Mouse (Mus musculus) midbrain, postnatal 0 days (tissue): ENCODE results near the gene Arhgef39. TPM values are rescaled to one million over a fixed set of nuclear protein-coding genes. Genes with fewer than 3 reads are reported as not detected.

Source experiments
- ATAC-seq: fragments of 200-750 bp; cut with Nextera tagmentation; 2 replicates; pipeline ENCODE4 v1.8.0; 2017; ENCODE audit warnings: moderate number of reproducible peaks, mild to moderate bottlenecking, moderate TSS enrichment, moderate library complexity; ENCODE audit not compliant: low FRiP score
- DNase-seq: peaks from one replicate; pipeline ENCODE4 v3.0.0-alpha.2; 2015; ENCODE audit warnings: low spot score
- H3K27ac ChIP-seq: fragments of 300-500 bp; sonication (generic); 2 replicates; pipeline ENCODE4 v1.5.1; 2014; ENCODE audit warnings: low read depth, mild to moderate bottlenecking, low read length, mixed read lengths
- H3K27me3 ChIP-seq: fragments of 300-500 bp; sonication (generic); 2 replicates; pipeline ENCODE4 v1.6.1; 2014; ENCODE audit warnings: low read length, control low read depth, mixed read lengths; ENCODE audit not compliant: insufficient read depth
- H3K36me3 ChIP-seq: fragments of 300-500 bp; sonication (generic); 2 replicates; pipeline ENCODE4 v1.6.1; 2014; ENCODE audit warnings: low read length, control low read depth, mixed read lengths; ENCODE audit not compliant: insufficient read depth
- H3K4me1 ChIP-seq: fragments of 300-500 bp; sonication (generic); 2 replicates; pipeline ENCODE4 v1.6.1; 2014; ENCODE audit warnings: mild to moderate bottlenecking, control low read depth, antibody characterized with exemption, low read length, mixed read lengths; ENCODE audit not compliant: insufficient read depth
- H3K4me2 ChIP-seq: fragments of 300-500 bp; sonication (generic); 2 replicates; pipeline ENCODE4 v1.6.1; 2014; ENCODE audit warnings: low read depth, mild to moderate bottlenecking, low read length, mixed read lengths; ENCODE audit not compliant: poor library complexity, severe bottlenecking
- H3K4me3 ChIP-seq: fragments of 300-500 bp; sonication (generic); 2 replicates; pipeline ENCODE4 v1.5.1; 2014; ENCODE audit warnings: low read depth, mild to moderate bottlenecking, low read length, moderate library complexity
- H3K9ac ChIP-seq: fragments of 300-500 bp; sonication (generic); replicated peaks from 2 replicates; pipeline ENCODE4 v1.6.1; 2014; ENCODE audit warnings: mild to moderate bottlenecking, low read length, moderate library complexity, mixed read lengths; ENCODE audit not compliant: poor library complexity, severe bottlenecking
- H3K9me3 ChIP-seq: fragments of 300-500 bp; sonication (generic); 2 replicates; pipeline ENCODE4 v1.6.1; 2016; ENCODE audit warnings: low read length, control low read depth
- CTCF ChIP-seq: IDR thresholded peaks from 2 replicates; pipeline ENCODE4 v1.5.1; 2016; ENCODE audit warnings: antibody characterized with exemption, mild to moderate bottlenecking
- WGBS: fragments of 180-500 bp; shearing (Covaris S2); extraction: QIAGEN DNeasy Blood & Tissue Kit; methylation state at CpG from one replicate; pipeline ENCODE4 v1.1.7; 2014; 5-methylcytosine and 5-hydroxymethylcytosine counted together
- polyA plus RNA-seq: library from polyadenylated mRNA; unstranded; fragments of >200 nt; fragmentation: Nextera tagmentation; extraction: Ambion mirVana; gene quantifications from 2 replicates; pipeline ENCODE4 v1.2.1, GENCODE M21; 2015
- total RNA-seq: library from RNA; depleted of rRNA; stranded (reverse); fragments of >200 nt; gene quantifications from 2 replicates; pipeline ENCODE4 v1.2.3, GENCODE M21; 2014

Gene Arhgef39
- total and polyA plus RNA-seq, 2 experiments from 2014 or later: 2.3 to 16.1 TPM

- no peak for TF ChIP-seq CTCF
- no peak overlapping the region for H3K9ac ChIP-seq
- WGBS: 96% methylated on average over 8 of the region's 8 CpGs
- DNase-seq (no peak), ATAC-seq (no peak)
- no peak overlapping the region for H3K27ac ChIP-seq
- no peaks in the 10 kb centered on the region for H3K27me3 ChIP-seq
- H3K4me3 ChIP-seq: no peak overlapping the region
- no peak overlapping the region for H3K4me2 ChIP-seq
- peaks cover 88% of the 10 kb centered on the region for H3K36me3 ChIP-seq
- no peaks in the 10 kb centered on the region for H3K9me3 ChIP-seq
- no peaks in the 10 kb centered on the region for H3K4me1 ChIP-seq
These were observed 36.1 kb upstream of the Arhgef39 start for GRCm38 (mm10) chr4:43535628-43536027.

- DNase-seq (no peak), ATAC-seq (no peak)
- TF ChIP-seq CTCF: no peak
- no peaks in the 10 kb centered on the region for H3K27me3 ChIP-seq
- WGBS: 95% methylated on average over 8 of the region's 9 CpGs
- no peak overlapping the region for H3K27ac ChIP-seq
- peaks cover 65% of the 10 kb centered on the region for H3K36me3 ChIP-seq
- H3K9ac ChIP-seq: no peak overlapping the region
- H3K4me3 ChIP-seq: no peak overlapping the region
- H3K4me1 ChIP-seq: no peaks in the 10 kb centered on the region
- H3K4me2 ChIP-seq: no peak overlapping the region
- H3K9me3 ChIP-seq: no peaks in the 10 kb centered on the region
These were observed 33.8 kb upstream of the Arhgef39 start for GRCm38 (mm10) chr4:43533270-43533669.

DNA sequence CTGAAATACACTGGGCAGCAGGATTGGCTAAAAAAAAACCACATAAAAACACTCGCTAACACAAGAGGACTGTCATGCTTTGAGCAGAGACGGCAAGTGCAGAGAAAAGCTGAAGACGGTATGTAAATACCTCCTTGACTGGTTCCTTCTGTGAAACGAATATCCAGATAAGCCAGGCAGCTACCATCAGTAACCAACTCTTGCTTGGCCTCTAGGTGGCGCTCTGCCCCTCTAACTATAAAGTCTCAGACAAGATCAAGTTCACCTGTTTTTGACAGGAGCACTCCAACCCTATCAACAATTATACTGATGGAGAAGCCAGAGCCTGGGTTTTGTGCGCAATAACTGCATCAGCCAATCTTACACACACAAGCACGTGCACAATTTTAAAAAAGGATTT lies 31.1 kb upstream of the Arhgef39 start:
- TF ChIP-seq CTCF: peak; percentile 86
- no peak overlapping the region for H3K4me2 ChIP-seq
- H3K27me3 ChIP-seq: no peaks in the 10 kb centered on the region
- ATAC-seq: no peak
- no peak overlapping the region for H3K27ac ChIP-seq
- DNase-seq: peak; percentile 78
- WGBS: 20% methylated on average over 7 of the region's 7 CpGs
- H3K4me3 ChIP-seq: no peak overlapping the region
- H3K9me3 ChIP-seq: no peaks in the 10 kb centered on the region
- H3K4me1 ChIP-seq: no peaks in the 10 kb centered on the region
- peaks cover 41% of the 10 kb centered on the region for H3K36me3 ChIP-seq
- no peak overlapping the region for H3K9ac ChIP-seq

- peaks cover 36% of the 10 kb centered on the region for H3K36me3 ChIP-seq
- no peak overlapping the region for H3K4me3 ChIP-seq
- TF ChIP-seq CTCF: no peak
- no peaks in the 10 kb centered on the region for H3K4me1 ChIP-seq
- H3K4me2 ChIP-seq: no peak overlapping the region
- H3K27ac ChIP-seq: no peak overlapping the region
- no peak for ATAC-seq
- peaks cover 4% of the 10 kb centered on the region; the same call in 1 of the 2 replicates for H3K27me3 ChIP-seq
- no peak for DNase-seq
- WGBS: 66% methylated on average over 8 of the region's 8 CpGs
- no peak overlapping the region for H3K9ac ChIP-seq
- no peaks in the 10 kb centered on the region for H3K9me3 ChIP-seq
These were observed 30.6 kb upstream of the Arhgef39 start for GRCm38 (mm10) chr4:43530081-43530501.

- no peaks in the 10 kb centered on the region for H3K9me3 ChIP-seq
- H3K4me2 ChIP-seq: no peak overlapping the region
- ATAC-seq (no peak), DNase-seq (no peak)
- H3K36me3 ChIP-seq: peaks cover 25% of the 10 kb centered on the region
- H3K4me1 ChIP-seq: peaks cover 7% of the 10 kb centered on the region; the same call in 1 of the 2 replicates
- peak; percentile 44 for TF ChIP-seq CTCF
- no peak overlapping the region for H3K27ac ChIP-seq
- no peak overlapping the region for H3K9ac ChIP-seq
- H3K27me3 ChIP-seq: peaks cover 4% of the 10 kb centered on the region; the same call in 1 of the 2 replicates
- no peak overlapping the region for H3K4me3 ChIP-seq
- WGBS: 79% methylated on average over 9 of the region's 9 CpGs
These were observed 29.0 kb upstream of the Arhgef39 start for GRCm38 (mm10) chr4:43528487-43528886.

GRCm38 (mm10) chr4:43527880-43528279 lies 28.4 kb upstream of the Arhgef39 start:
- Histone ChIP-seq H3K9me3 (no peaks in the 10 kb centered on the region), H3K4me3 (no peak overlapping the region), H3K27ac (no peak overlapping the region), H3K4me2 (no peak overlapping the region), H3K4me1 (peaks cover 7% of the 10 kb centered on the region; the same call in 1 of the 2 replicates), H3K27me3 (peaks cover 10% of the 10 kb centered on the region), H3K9ac (no peak overlapping the region), H3K36me3 (peaks cover 19% of the 10 kb centered on the region)
- no peak for ATAC-seq
- TF ChIP-seq CTCF: peak; percentile 53
- DNase-seq: no peak
- WGBS: 60% methylated on average over 5 of the region's 5 CpGs
